Mouse (Mus musculus) heart, postnatal 0 days (tissue): ENCODE measurements at regions not wholly inside any gene's neighbourhood (a gene's known extent, or its start where the extent isn't known, plus 50 kb on each side); places are given as distances from the start of the nearest gene placed in this dataset.

Experiments
- ATAC-seq: fragments of 200-750 bp; cut with Nextera tagmentation; 2 replicates; pipeline ENCODE4 v1.8.0; 2017; ENCODE audit warnings: low read depth, moderate number of reproducible peaks, moderate library complexity; ENCODE audit not compliant: insufficient read depth
- DNase-seq: peaks from one replicate; pipeline ENCODE4 v3.0.0-alpha.2; 2016; ENCODE audit warnings: low spot score
- H3K27ac ChIP-seq: fragments of 300-500 bp; sonication (generic); 2 replicates; pipeline ENCODE4 v1.5.1; 2014; ENCODE audit warnings: low read depth, mild to moderate bottlenecking
- H3K27me3 ChIP-seq: fragments of 300-500 bp; sonication (generic); 2 replicates; pipeline ENCODE4 v1.6.1; 2014; ENCODE audit warnings: low read length, mixed read lengths; ENCODE audit not compliant: control insufficient read depth, insufficient read depth
- H3K36me3 ChIP-seq: fragments of 300-500 bp; sonication (generic); replicated peaks from 2 replicates; pipeline ENCODE4 v1.6.1; 2014; ENCODE audit warnings: low read length, mixed read lengths; ENCODE audit not compliant: control insufficient read depth, insufficient read depth
- H3K4me1 ChIP-seq: fragments of 300-500 bp; sonication (generic); 2 replicates; pipeline ENCODE4 v1.6.1; 2014; ENCODE audit warnings: antibody characterized with exemption; ENCODE audit not compliant: control insufficient read depth, insufficient read depth
- H3K4me2 ChIP-seq: fragments of 300-500 bp; sonication (generic); 2 replicates; pipeline ENCODE4 v1.6.1; 2014; ENCODE audit warnings: low read depth, mild to moderate bottlenecking, low read length, moderate library complexity
- H3K4me3 ChIP-seq: fragments of 300-500 bp; sonication (generic); 2 replicates; pipeline ENCODE4 v1.5.1; 2014; ENCODE audit warnings: low read depth, low read length
- H3K9ac ChIP-seq: fragments of 300-500 bp; sonication (generic); replicated peaks from 2 replicates; pipeline ENCODE4 v1.6.1; 2014; ENCODE audit warnings: low read depth, low read length, mixed read lengths
- H3K9me3 ChIP-seq: fragments of 300-500 bp; sonication (generic); replicated peaks from 2 replicates; pipeline ENCODE4 v1.6.1; 2016; ENCODE audit warnings: low read length; ENCODE audit not compliant: control insufficient read depth
- CTCF ChIP-seq: IDR thresholded peaks from 2 replicates; pipeline ENCODE4 v1.5.1; 2016; ENCODE audit warnings: antibody characterized with exemption, control low read depth, low read depth
- EP300 ChIP-seq: IDR thresholded peaks from 2 replicates; pipeline ENCODE4 v1.6.1; 2016; ENCODE audit warnings: antibody characterized with exemption, low read depth
- WGBS: fragments of 180-500 bp; shearing (Covaris S2); extraction: QIAGEN DNeasy Blood & Tissue Kit; methylation state at CpG from one replicate; pipeline ENCODE4 v1.1.7; 2014; 5-methylcytosine and 5-hydroxymethylcytosine counted together

- Histone ChIP-seq H3K27ac (no peak overlapping the region), H3K4me1 (no peaks in the 10 kb centered on the region), H3K4me3 (no peak overlapping the region), H3K4me2 (no peak overlapping the region), H3K9ac (no peak overlapping the region), H3K36me3 (no peaks in the 10 kb centered on the region), H3K9me3 (no peaks in the 10 kb centered on the region), H3K27me3 (no peaks in the 10 kb centered on the region)
- 75% methylated on average over 7 of the region's 7 CpGs for WGBS
- no peak for TF ChIP-seq EP300
- TF ChIP-seq CTCF: no peak
- DNase-seq (no peak), ATAC-seq (no peak)
Observed at GRCm38 (mm10) chr3:40377416-40377815, 153.7 kb upstream of the Intu start.

GRCm38 (mm10) chr3:40379063-40379462 is 152.0 kb upstream of the Intu start:
- no peak for DNase-seq
- ATAC-seq: no peak
- H3K9ac ChIP-seq: no peak overlapping the region
- TF ChIP-seq CTCF (no peak), EP300 (no peak)
- no peak overlapping the region for H3K27ac ChIP-seq
- H3K4me1 ChIP-seq: no peaks in the 10 kb centered on the region
- no peaks in the 10 kb centered on the region for H3K9me3 ChIP-seq
- no peak overlapping the region for H3K4me3 ChIP-seq
- no peaks in the 10 kb centered on the region for H3K36me3 ChIP-seq
- WGBS: 90% methylated on average over 2 of the region's 2 CpGs
- H3K27me3 ChIP-seq: no peaks in the 10 kb centered on the region
- no peak overlapping the region for H3K4me2 ChIP-seq

GRCm38 (mm10) chr3:40391631-40392030 is 139.5 kb upstream of the Intu start:
- Histone ChIP-seq H3K4me3 (no peak overlapping the region), H3K9ac (no peak overlapping the region), H3K27me3 (no peaks in the 10 kb centered on the region), H3K4me1 (no peaks in the 10 kb centered on the region), H3K36me3 (no peaks in the 10 kb centered on the region), H3K9me3 (no peaks in the 10 kb centered on the region), H3K27ac (no peak overlapping the region), H3K4me2 (no peak overlapping the region)
- ATAC-seq (no peak), DNase-seq (peak; percentile 79)
- no peak for TF ChIP-seq EP300
- TF ChIP-seq CTCF: peak; percentile 87
- WGBS: 45% methylated on average over 6 of the region's 6 CpGs

GRCm38 (mm10) chr3:40398184-40398583 is 132.9 kb upstream of the Intu start:
- no peak for ATAC-seq

GRCm38 (mm10) chr3:40403402-40403801 is 127.7 kb upstream of the Intu start:
- H3K4me1 ChIP-seq: no peaks in the 10 kb centered on the region
- WGBS: 76% methylated on average over 4 of the region's 4 CpGs
- DNase-seq: no peak
- H3K36me3 ChIP-seq: no peaks in the 10 kb centered on the region
- no peaks in the 10 kb centered on the region for H3K9me3 ChIP-seq
- no peak overlapping the region for H3K4me3 ChIP-seq
- no peak overlapping the region for H3K27ac ChIP-seq
- no peak for ATAC-seq
- H3K27me3 ChIP-seq: no peaks in the 10 kb centered on the region
- no peak overlapping the region for H3K4me2 ChIP-seq
- H3K9ac ChIP-seq: no peak overlapping the region
- TF ChIP-seq EP300 (no peak), CTCF (no peak)

More at GRCm38 (mm10) chr3:40398184-40398583, 132.9 kb upstream of the Intu start:
- Histone ChIP-seq H3K9ac (no peak overlapping the region), H3K4me2 (no peak overlapping the region), H3K9me3 (no peaks in the 10 kb centered on the region), H3K4me3 (no peak overlapping the region), H3K27me3 (no peaks in the 10 kb centered on the region), H3K36me3 (no peaks in the 10 kb centered on the region), H3K27ac (no peak overlapping the region), H3K4me1 (no peaks in the 10 kb centered on the region)
- WGBS: 72% methylated on average over 12 of the region's 12 CpGs
- no peak for DNase-seq
- no peak for TF ChIP-seq CTCF
- TF ChIP-seq EP300: no peak

- Histone ChIP-seq H3K36me3 (no peaks in the 10 kb centered on the region), H3K9ac (no peak overlapping the region), H3K4me3 (no peak overlapping the region), H3K27me3 (no peaks in the 10 kb centered on the region), H3K4me2 (no peak overlapping the region), H3K9me3 (no peaks in the 10 kb centered on the region), H3K27ac (no peak overlapping the region), H3K4me1 (no peaks in the 10 kb centered on the region)
- ATAC-seq: no peak
- DNase-seq: no peak
- 81% methylated on average over 18 of the region's 18 CpGs for WGBS
- TF ChIP-seq CTCF (no peak), EP300 (no peak)
Observed at GRCm38 (mm10) chr3:40405095-40405948, 125.8 kb upstream of the Intu start.
